In the genomic region with DNA sequence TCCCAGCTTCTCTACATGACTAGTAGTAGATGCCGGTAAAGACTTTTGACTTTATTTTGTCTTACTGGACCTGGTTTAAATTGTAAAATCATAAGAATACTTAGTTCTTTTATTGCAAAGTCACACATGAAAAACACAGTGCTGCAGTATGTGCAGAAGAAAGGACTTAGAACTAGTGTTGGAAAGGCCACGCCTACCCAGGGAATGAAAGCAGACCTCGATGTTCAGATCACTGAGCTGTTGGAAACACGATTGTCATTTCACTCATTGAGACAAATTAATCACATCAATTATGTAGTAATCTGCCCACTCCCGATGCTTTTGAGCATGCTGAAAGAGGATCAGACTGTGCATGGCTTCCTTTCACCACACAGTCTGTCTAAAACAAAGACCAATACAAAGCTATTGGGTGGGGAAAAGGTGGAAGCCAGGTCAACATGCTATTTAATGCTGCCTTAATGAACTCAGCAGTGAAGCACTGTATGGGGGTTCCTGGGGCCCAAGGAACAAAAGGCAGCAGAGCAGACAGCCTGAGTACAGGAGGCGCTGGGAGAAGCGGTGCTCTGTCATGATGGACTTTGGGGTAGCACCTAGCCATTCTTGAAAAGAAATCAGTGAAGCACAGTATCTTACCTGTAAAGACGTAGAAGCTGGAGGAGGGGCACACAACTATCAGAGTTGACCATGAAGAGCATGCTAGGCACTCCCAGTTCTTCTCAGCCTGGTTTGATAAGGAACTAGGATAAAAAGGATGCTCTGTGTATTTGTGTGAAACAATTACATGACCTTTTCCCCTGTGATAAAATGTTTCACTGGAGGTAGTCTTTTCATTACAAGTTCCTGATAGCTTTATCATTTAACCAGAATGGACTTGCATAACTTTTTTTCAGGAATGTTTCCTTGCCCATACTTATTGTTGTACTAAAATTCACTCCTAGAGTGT, we compare ENCODE assay signal across 31 mouse cellular contexts.
DNase-seq lines count a peak whose midpoint lies in the region; ATAC-seq and TF ChIP-seq lines count a peak whose summit lies in the region.
"Had no signal": no experiment of that assay in that cellular context is flagged by ENCODE, and none has a peak within 500 bp of the region (broad histone marks: within the 10 kb centered on the region; RNA-seq: fewer than 3 reads in every experiment).

No protein-coding gene starts in this region.

- intact Hi-C loops in heart, postnatal 25 days (cut with DNase I) = no loop called here

- no peaks in the 10 kb centered on the region for H3K9me3 ChIP-seq in forebrain, embryonic 14.5 days (replicated peaks; ENCODE audit: control insufficient read depth, low read length)
- H3K9me3 ChIP-seq in intestine, postnatal 0 days (ENCODE audit: control insufficient read depth) = no peaks in the 10 kb centered on the region
- H3K9me3 ChIP-seq: embryonic facial prominence, embryonic 10.5 days; embryonic facial prominence, embryonic 15.5 days; hindbrain, embryonic 12.5 days; kidney, embryonic 15.5 days; limb, embryonic 13.5 days; lung, embryonic 15.5 days; neural tube, embryonic 13.5 days; stomach, embryonic 15.5 days had no signal

- H3K4me1 ChIP-seq in forebrain, embryonic 14.5 days (ENCODE audit: control insufficient read depth, insufficient read depth, low read length) = peaks cover 8% of the 10 kb centered on the region; the same call in 1 of the 2 replicates
- no peaks in the 10 kb centered on the region; the same call in 1 of the 2 replicates for H3K4me1 ChIP-seq in intestine, postnatal 0 days (replicated peaks; ENCODE audit: control insufficient read depth, insufficient read depth, low read length)
- H3K4me1 ChIP-seq in kidney, adult 2 months (ENCODE audit: control insufficient read depth, insufficient read depth, low read length) = no peaks in the 10 kb centered on the region
- H3K4me1 ChIP-seq: embryonic facial prominence, embryonic 15.5 days; stomach, embryonic 15.5 days had no signal

- ATAC-seq in forebrain, embryonic 14.5 days = peak; percentile 41; the same call in 1 of the 2 replicates
- peak; percentile 59 for ATAC-seq in intestine, postnatal 0 days
- ATAC-seq: hindbrain, postnatal 0 days; midbrain, embryonic 16.5 days had no signal

- H3K4me3 ChIP-seq in forebrain, embryonic 14.5 days (ENCODE audit: low read depth, low read length) = no peak overlapping the region
- H3K4me3 ChIP-seq in intestine, postnatal 0 days (ENCODE audit: low read depth, low read length) = no peak overlapping the region
- H3K4me3 ChIP-seq in kidney, adult 2 months (ENCODE audit: insufficient read depth, low read depth, low read length) = no peak overlapping the region
- H3K4me3 ChIP-seq: embryonic facial prominence, embryonic 10.5 days; embryonic facial prominence, embryonic 15.5 days; hindbrain, embryonic 12.5 days; kidney, embryonic 15.5 days; layer of hippocampus, adult 2 months; limb, embryonic 13.5 days; lung, embryonic 15.5 days; neural tube, embryonic 13.5 days; stomach, embryonic 15.5 days had no signal

- H3K36me3 ChIP-seq in forebrain, embryonic 14.5 days (ENCODE audit: control insufficient read depth, insufficient read depth, low read length) = no peaks in the 10 kb centered on the region
- no peaks in the 10 kb centered on the region for H3K36me3 ChIP-seq in intestine, postnatal 0 days (ENCODE audit: control insufficient read depth, insufficient read depth)
- no peaks in the 10 kb centered on the region for H3K36me3 ChIP-seq in kidney, adult 2 months (ENCODE audit: control insufficient read depth, insufficient read depth, low read length)
- H3K36me3 ChIP-seq: embryonic facial prominence, embryonic 10.5 days; embryonic facial prominence, embryonic 15.5 days; hindbrain, embryonic 12.5 days; kidney, embryonic 15.5 days; limb, embryonic 13.5 days; lung, embryonic 15.5 days; neural tube, embryonic 13.5 days; stomach, embryonic 15.5 days had no signal

- WGBS in forebrain, embryonic 14.5 days = 15% methylated on average over 8 of the region's 8 CpGs
- 60% methylated on average over 8 of the region's 8 CpGs for WGBS in intestine, postnatal 0 days
- 80% methylated on average over 8 of the region's 8 CpGs for WGBS in kidney, adult 2 months

- no peak overlapping the region for H3K4me2 ChIP-seq in forebrain, embryonic 14.5 days (ENCODE audit: low read length)
- no peak overlapping the region for H3K4me2 ChIP-seq in intestine, postnatal 0 days (replicated peaks; ENCODE audit: low read depth)
- H3K4me2 ChIP-seq: embryonic facial prominence, embryonic 15.5 days; hindbrain, embryonic 12.5 days; kidney, embryonic 15.5 days; limb, embryonic 13.5 days; liver, embryonic 11.5 days; lung, embryonic 15.5 days; midbrain, embryonic 11.5 days; neural tube, embryonic 13.5 days; stomach, embryonic 15.5 days had no signal

- H3K27ac ChIP-seq in forebrain, embryonic 14.5 days (ENCODE audit: low read depth, low read length) = no peak overlapping the region
- no peak overlapping the region for H3K27ac ChIP-seq in intestine, postnatal 0 days (ENCODE audit: low read depth, low read length)
- no peak overlapping the region for H3K27ac ChIP-seq in kidney, adult 2 months (ENCODE audit: insufficient read depth, low read depth, low read length)
- H3K27ac ChIP-seq: embryonic facial prominence, embryonic 10.5 days; embryonic facial prominence, embryonic 15.5 days; hindbrain, embryonic 12.5 days; hindbrain, postnatal 0 days; kidney, embryonic 15.5 days; layer of hippocampus, adult 2 months; limb, embryonic 13.5 days; lung, embryonic 15.5 days; neural tube, embryonic 13.5 days; stomach, embryonic 15.5 days had no signal

- peak; percentile 56 for DNase-seq in heart, adult 11 months
- DNase-seq in heart, postnatal 25 days (ENCODE audit: low spot score) = no peak
- peak; percentile 30 for DNase-seq in Muller cell, postnatal 12 days (ENCODE audit: inconsistent ontology term)
- DNase-seq in forebrain, embryonic 14.5 days (ENCODE audit: low spot score) = peak; percentile 24
- no peak for DNase-seq in urinary bladder, adult 18-20 months (ENCODE audit: low spot score in 2 of 2)
- no peak for DNase-seq in kidney, adult 2 months
- no peak for DNase-seq in adrenal gland, postnatal 25 days
- DNase-seq: adrenal gland, adult 8-10 months; cerebellum, adult 18-20 months; cerebellum, postnatal 10 days; gastrocnemius, postnatal 25 days; heart, adult 18-20 months; heart, postnatal 36 days; kidney, adult 11 months; kidney, postnatal 36 days; lung, postnatal 36 days; right cerebral cortex, postnatal 25 days had no signal

- no peak overlapping the region for H3K9ac ChIP-seq in forebrain, embryonic 14.5 days (ENCODE audit: low read length)
- H3K9ac ChIP-seq in intestine, postnatal 0 days (ENCODE audit: low read depth, low read length) = no peak overlapping the region
- H3K9ac ChIP-seq: embryonic facial prominence, embryonic 15.5 days; hindbrain, embryonic 12.5 days; kidney, embryonic 15.5 days; limb, embryonic 13.5 days; lung, embryonic 15.5 days; neural tube, embryonic 13.5 days; stomach, embryonic 15.5 days had no signal

- TF ChIP-seq CTCF in intestine, postnatal 0 days (IDR thresholded peaks at IDR 0.05; ENCODE audit: low read depth) = no peak
- no peak for TF ChIP-seq CTCF in kidney, adult 2 months (conservative IDR thresholded peaks at IDR 0.05; ENCODE audit: insufficient read depth, insufficient read length, low read depth, low read length)

- no peaks in the 10 kb centered on the region for H3K27me3 ChIP-seq in forebrain, embryonic 14.5 days (replicated peaks; ENCODE audit: control insufficient read depth, insufficient read depth, low read length)
- H3K27me3 ChIP-seq in intestine, postnatal 0 days (replicated peaks; ENCODE audit: control insufficient read depth, insufficient read depth, low read length) = no peaks in the 10 kb centered on the region
- no peaks in the 10 kb centered on the region for H3K27me3 ChIP-seq in kidney, adult 2 months (replicated peaks; ENCODE audit: control insufficient read depth, insufficient read depth, low read length)
- H3K27me3 ChIP-seq: embryonic facial prominence, embryonic 15.5 days; hindbrain, embryonic 12.5 days; kidney, embryonic 15.5 days; limb, embryonic 13.5 days; lung, embryonic 15.5 days; neural tube, embryonic 13.5 days; stomach, embryonic 15.5 days had no signal

- TF ChIP-seq POLR2A in kidney, adult 2 months (IDR thresholded peaks at IDR 0.05; ENCODE audit: low read depth, low read length) = no peak

Comparison
In these comparisons a context has a peak if more than half of its experiments do, and no peak if none do; other contexts are left out.
1. DNase-seq: peak in heart, adult 11 months (single experiment), Muller cell, postnatal 12 days (single experiment) and forebrain, embryonic 14.5 days (single experiment); none in heart, postnatal 25 days (single experiment), urinary bladder, adult 18-20 months (0 of 2), kidney, adult 2 months (single experiment) and adrenal gland, postnatal 25 days (single experiment).